Mouse (Mus musculus): ENCODE data around the gene Josd2.

Gene Josd2

GRCm38 (mm10) chr7:44453256-44453655 lies 14.5 kb upstream of the Josd2 start:
- no peak for DNase-seq

GRCm38 (mm10) chr7:44456302-44456701 lies 11.5 kb upstream of the Josd2 start:
- DNase-seq, result peak; percentile 1

GRCm38 (mm10) chr7:44460067-44460466 lies 7.7 kb upstream of the Josd2 start:
- peak; percentile 2 for DNase-seq

GRCm38 (mm10) chr7:44460767-44461502 lies 6.8 kb upstream of the Josd2 start:
- DNase-seq, result peak; percentile 3

GRCm38 (mm10) chr7:44461503-44462217 lies 6.1 kb upstream of the Josd2 start:
- DNase-seq, result peak; percentile 27

- peak; percentile 32 for DNase-seq
These were observed 5.3 kb upstream of the Josd2 start for GRCm38 (mm10) chr7:44462218-44463055.

GRCm38 (mm10) chr7:44463056-44463425 lies 4.7 kb upstream of the Josd2 start:
- DNase-seq, result peak; percentile 2

- peak; percentile 23 for DNase-seq
These were observed 4.1 kb upstream of the Josd2 start for GRCm38 (mm10) chr7:44463556-44464225.

GRCm38 (mm10) chr7:44464511-44464910 lies 3.3 kb upstream of the Josd2 start:
- peak; percentile 93 for DNase-seq

- peak; percentile 29 for DNase-seq
These were observed 2.7 kb upstream of the Josd2 start, which contains the start of gene Aspdh for GRCm38 (mm10) chr7:44465111-44465510. Gene Aspdh (plus strand): TSS chr7:44465391.

GRCm38 (mm10) chr7:44466006-44466887 lies 1.5 kb upstream of the Josd2 start:
- DNase-seq, result peak; percentile 32

GRCm38 (mm10) chr7:44466888-44467311 lies 880 bp upstream of the Josd2 start:
- peak; percentile 46 for DNase-seq

- DNase-seq, result peak; percentile 18
These were observed 985 bp downstream of the Josd2 start for GRCm38 (mm10) chr7:44468644-44469285.

GRCm38 (mm10) chr7:44469677-44470675 lies 2.2 kb downstream of the Josd2 start:
- peak; percentile 10 for DNase-seq

GRCm38 (mm10) chr7:44470696-44471612 lies 3.2 kb downstream of the Josd2 start:
- peak; percentile 15 for DNase-seq

GRCm38 (mm10) chr7:44471880-44472557 lies 4.2 kb downstream of the Josd2 start:
- peak; percentile 80 for DNase-seq

- DNase-seq, result no peak
These were observed 4.7 kb downstream of the Josd2 start for GRCm38 (mm10) chr7:44472558-44472885.

All from layer of hippocampus, adult 9-11 months (tissue).